Mouse (Mus musculus) small intestine, adult 10 weeks (tissue): Measurements from ENCODE around the gene P2rx5. TPM values are rescaled to one million over a fixed set of nuclear protein-coding genes. Genes with fewer than 3 reads are reported as not detected.

ENCODE experiments used
- polyA plus RNA-seq: library from polyadenylated mRNA; stranded (reverse); fragments of 350-450 nt; fragmentation: Illumina TruSeq; extraction: RNeasy Lipid Tissue Mini Kit (QIAGEN cat#74804); gene quantifications from one replicate; pipeline ENCODE4 v1.2.3, GENCODE M21; 2014; ENCODE audit warnings: low replicate concordance

Gene P2rx5
- polyA plus RNA-seq: not detected

GRCm38 (mm10) chr11:73159957-73160810 lies at the start of gene P2rx5:
P2rx5 (plus strand) TSS chr11:73160421.

GRCm38 (mm10) chr11:73137591-73138501 lies 22.4 kb upstream of the P2rx5 start, which contains the start of gene Haspin:
Haspin (minus strand) TSS chr11:73138294.

GRCm38 (mm10) chr11:73176608-73177508 lies 16.6 kb downstream of the P2rx5 start, which contains the start of the genes Emc6 and Tax1bp3:
Emc6 (minus strand) TSS chr11:73177037.
Tax1bp3 (plus strand) TSS chr11:73177083.

GRCm38 (mm10) chr11:73198603-73199229 lies 38.5 kb downstream of the P2rx5 start, which contains the start of gene Ctns:
Ctns (minus strand) TSS chr11:73199042.

GRCm38 (mm10) chr11:73199230-73199712 lies 39.0 kb downstream of the P2rx5 start, which contains the start of gene Shpk:
Shpk (plus strand) TSS chr11:73199460.

Other genes starting within 250 kb of the P2rx5 start
- 23.9 TPM for gene Atp2a3, start 199.3 kb upstream of the P2rx5 start, polyA plus RNA-seq
- gene P2rx1, start 161.3 kb upstream of the P2rx5 start, polyA plus RNA-seq: 0.93 TPM
- 0.33 TPM for gene Camkk1, start 141.4 kb upstream of the P2rx5 start, polyA plus RNA-seq
- 6.5 TPM for gene Ncbp3, start 112.6 kb upstream of the P2rx5 start, polyA plus RNA-seq
- gene Itgae, start 69.8 kb upstream of the P2rx5 start, polyA plus RNA-seq: 4.9 TPM
- 6.0 TPM for gene Haspin, start 22.1 kb upstream of the P2rx5 start, polyA plus RNA-seq
- gene Emc6, start 16.6 kb downstream of the P2rx5 start, polyA plus RNA-seq: 23.2 TPM
- gene Tax1bp3, start 16.7 kb downstream of the P2rx5 start, polyA plus RNA-seq: 62.9 TPM
- 12.0 TPM for gene Ctns, start 38.6 kb downstream of the P2rx5 start, polyA plus RNA-seq
- 10.2 TPM for gene Shpk, start 39.0 kb downstream of the P2rx5 start, polyA plus RNA-seq
- gene Trpv1, start 73.9 kb downstream of the P2rx5 start, polyA plus RNA-seq: not detected
- 0.33 TPM for gene Trpv3, start 107.0 kb downstream of the P2rx5 start, polyA plus RNA-seq
- gene Aspa, start 169.2 kb downstream of the P2rx5 start, polyA plus RNA-seq: 438 TPM
- not detected for gene Gm49340, start 169.3 kb downstream of the P2rx5 start, polyA plus RNA-seq
- gene Spata22, start 169.3 kb downstream of the P2rx5 start, polyA plus RNA-seq: 1.3 TPM
- gene Olfr20, start 190.4 kb downstream of the P2rx5 start, polyA plus RNA-seq: not detected
- gene Olfr376, start 210.8 kb downstream of the P2rx5 start, polyA plus RNA-seq: not detected
- not detected for gene Olfr1, start 239.2 kb downstream of the P2rx5 start, polyA plus RNA-seq